Mouse (Mus musculus): ENCODE measurements around the gene Fbxw8. TPM values are rescaled to one million over a fixed set of nuclear protein-coding genes. Genes with fewer than 3 reads are reported as not detected.

Fbxw8 gene
- polyA plus RNA-seq, 1 experiment from 2014 or later, result 7.9 TPM

- no peak for ATAC-seq (ENCODE audit: low read depth)
- H3K4me1 ChIP-seq (ENCODE audit: control insufficient read depth, low read depth, low read length), result no peaks in the 10 kb centered on the region
- no peak overlapping the region for H3K27ac ChIP-seq (ENCODE audit: low read length)
- no peak overlapping the region for H3K4me2 ChIP-seq (ENCODE audit: low read depth, low read length)
- peaks cover 11% of the 10 kb centered on the region for H3K36me3 ChIP-seq (ENCODE audit: control insufficient read depth, insufficient read depth)
- no peak overlapping the region for H3K9ac ChIP-seq (ENCODE audit: low read depth, low read length)
- WGBS (ENCODE audit: insufficient replicate concordance), result 73% methylated on average over 6 of the region's 6 CpGs
- H3K27me3 ChIP-seq (ENCODE audit: control insufficient read depth, insufficient read depth, low read depth, low read length), result no peaks in the 10 kb centered on the region
- H3K9me3 ChIP-seq (replicated peaks; ENCODE audit: control insufficient read depth, low read length), result no peaks in the 10 kb centered on the region
- no peak overlapping the region for H3K4me3 ChIP-seq (ENCODE audit: low read depth, low read length)
Measured at GRCm38 (mm10) chr5:118079354-118079753, 75.9 kb downstream of the Fbxw8 start.

DNA sequence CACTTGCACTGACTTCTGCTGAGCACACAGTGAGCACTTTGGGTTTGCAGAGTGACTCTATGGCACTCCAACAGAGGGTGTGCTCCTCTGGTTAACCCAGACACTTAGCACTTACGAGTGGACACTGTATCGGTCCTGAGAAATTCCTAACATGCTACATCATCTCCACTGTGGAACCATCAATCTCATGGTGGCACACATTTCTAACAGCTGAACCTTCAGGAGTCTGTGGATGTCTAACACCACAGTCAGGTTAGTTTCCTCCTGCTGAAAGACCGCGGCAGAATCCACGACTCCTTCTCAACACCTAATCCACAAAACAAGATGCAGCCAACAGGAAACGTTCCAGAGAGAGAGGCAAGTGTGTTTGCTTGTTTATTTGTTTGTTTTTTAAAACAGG, 76.7 kb downstream of the Fbxw8 start:
- 80% methylated on average over 6 of the region's 6 CpGs for WGBS (ENCODE audit: insufficient replicate concordance)
- H3K4me3 ChIP-seq (ENCODE audit: low read depth, low read length), result no peak overlapping the region

DNA sequence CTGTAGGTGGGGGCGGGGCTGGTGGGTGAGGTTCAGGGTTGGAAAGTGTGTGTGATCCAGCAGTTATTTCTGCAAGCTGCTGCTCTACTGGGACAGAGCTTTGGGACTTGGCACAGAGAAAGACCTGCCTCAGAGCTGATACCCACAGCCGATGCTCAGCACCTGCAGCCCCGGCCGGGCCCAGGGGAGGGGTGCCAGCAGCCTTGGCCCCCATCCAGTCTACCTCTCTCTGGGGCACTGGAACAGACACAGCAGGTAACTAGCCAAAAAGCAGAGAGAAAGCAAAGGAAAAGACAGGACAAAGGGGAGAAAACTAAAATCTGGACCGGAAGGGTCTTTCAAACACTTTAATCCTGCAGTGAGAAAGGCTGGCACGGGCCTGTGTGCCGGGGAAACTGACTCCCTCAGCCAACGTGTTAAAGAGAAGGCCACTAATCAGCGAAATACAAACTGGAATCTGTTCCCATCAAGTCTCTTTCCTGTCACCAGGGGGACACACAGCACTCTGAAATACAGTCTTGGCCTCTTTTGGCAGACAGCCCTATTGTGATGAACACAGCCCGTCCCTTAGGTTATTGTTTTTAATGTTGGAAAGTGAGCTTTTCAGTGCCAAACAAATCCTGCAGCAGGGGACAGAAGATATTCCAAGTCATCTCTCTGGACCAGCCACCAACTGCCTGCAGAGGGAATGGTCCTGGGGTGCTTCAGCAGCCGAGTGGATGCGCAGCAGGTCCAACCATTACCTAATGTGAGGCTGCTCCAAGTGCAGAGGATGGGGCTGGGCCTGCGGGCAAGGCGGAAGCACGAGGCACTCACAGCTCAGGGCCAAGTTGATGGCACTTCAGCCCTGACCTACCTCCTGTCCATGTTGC, 78.3 kb downstream of the Fbxw8 start:
- H3K4me2 ChIP-seq (ENCODE audit: low read depth, low read length), result no peak overlapping the region
- H3K4me3 ChIP-seq (ENCODE audit: low read depth, low read length), result no peak overlapping the region
- ATAC-seq (ENCODE audit: low read depth), result no peak
- no peak overlapping the region for H3K27ac ChIP-seq (ENCODE audit: low read length)
- no peaks in the 10 kb centered on the region for H3K27me3 ChIP-seq (ENCODE audit: control insufficient read depth, insufficient read depth, low read depth, low read length)
- no peaks in the 10 kb centered on the region for H3K9me3 ChIP-seq (replicated peaks; ENCODE audit: control insufficient read depth, low read length)
- H3K4me1 ChIP-seq (ENCODE audit: control insufficient read depth, low read depth, low read length), result no peaks in the 10 kb centered on the region
- H3K36me3 ChIP-seq (ENCODE audit: control insufficient read depth, insufficient read depth), result peaks cover 11% of the 10 kb centered on the region
- H3K9ac ChIP-seq (ENCODE audit: low read depth, low read length), result no peak overlapping the region
- 77% methylated on average over 15 of the region's 15 CpGs for whole genome bisulfite sequencing (ENCODE audit: insufficient replicate concordance)

More for the DNA sequence above, 76.7 kb downstream of the Fbxw8 start:
- Histone ChIP-seq H3K27ac (ENCODE audit: low read length) (no peak overlapping the region), H3K9ac (ENCODE audit: low read depth, low read length) (no peak overlapping the region), H3K36me3 (ENCODE audit: control insufficient read depth, insufficient read depth) (peaks cover 11% of the 10 kb centered on the region), H3K27me3 (ENCODE audit: control insufficient read depth, insufficient read depth, low read depth, low read length) (no peaks in the 10 kb centered on the region), H3K9me3 (replicated peaks; ENCODE audit: control insufficient read depth, low read length) (no peaks in the 10 kb centered on the region), H3K4me1 (ENCODE audit: control insufficient read depth, low read depth, low read length) (no peaks in the 10 kb centered on the region), H3K4me2 (ENCODE audit: low read depth, low read length) (no peak overlapping the region)
- ATAC-seq (ENCODE audit: low read depth), result no peak

DNA sequence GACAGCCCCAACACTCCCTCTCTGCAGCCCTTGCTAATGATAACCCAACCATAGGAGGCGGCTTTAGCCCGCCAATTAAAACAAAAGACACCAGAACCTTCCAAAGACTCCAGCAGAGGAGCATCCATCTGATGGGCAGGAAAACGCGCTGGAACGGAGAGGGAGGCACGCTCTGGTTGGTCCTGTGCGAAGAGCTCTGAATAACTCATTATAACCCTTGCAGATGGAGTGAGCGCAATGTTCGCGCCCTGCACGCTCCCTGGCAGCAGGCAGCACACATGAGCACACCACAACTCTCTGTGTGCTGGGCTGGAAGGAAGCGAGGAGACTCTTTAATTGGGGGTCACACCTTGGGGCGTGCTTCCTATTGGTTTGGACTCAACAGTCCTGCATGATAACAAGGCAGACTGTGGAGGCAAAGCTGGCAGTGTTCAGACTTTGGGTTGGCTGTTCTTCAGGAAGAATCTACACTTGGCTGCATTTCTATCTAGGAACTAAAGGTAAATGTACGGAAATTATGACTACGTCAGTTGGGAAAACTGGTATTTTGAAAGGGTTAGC, 82.0 kb downstream of the Fbxw8 start:
- H3K27me3 ChIP-seq (ENCODE audit: control insufficient read depth, insufficient read depth, low read depth, low read length), result no peaks in the 10 kb centered on the region
- H3K36me3 ChIP-seq (ENCODE audit: control insufficient read depth, insufficient read depth), result peaks cover 11% of the 10 kb centered on the region
- H3K4me2 ChIP-seq (ENCODE audit: low read depth, low read length), result no peak overlapping the region
- ATAC-seq (ENCODE audit: low read depth), result no peak
- H3K9ac ChIP-seq (ENCODE audit: low read depth, low read length), result no peak overlapping the region
- H3K27ac ChIP-seq (ENCODE audit: low read length), result no peak overlapping the region
- H3K4me3 ChIP-seq (ENCODE audit: low read depth, low read length), result no peak overlapping the region
- 80% methylated on average over 15 of the region's 15 CpGs for WGBS (ENCODE audit: insufficient replicate concordance)
- no peaks in the 10 kb centered on the region for H3K4me1 ChIP-seq (ENCODE audit: control insufficient read depth, low read depth, low read length)
- H3K9me3 ChIP-seq (replicated peaks; ENCODE audit: control insufficient read depth, low read length), result no peaks in the 10 kb centered on the region

- H3K4me1 ChIP-seq (ENCODE audit: control insufficient read depth, low read depth, low read length), result no peaks in the 10 kb centered on the region
- H3K9ac ChIP-seq (ENCODE audit: low read depth, low read length), result no peak overlapping the region
- H3K27me3 ChIP-seq (ENCODE audit: control insufficient read depth, insufficient read depth, low read depth, low read length), result no peaks in the 10 kb centered on the region
- no peaks in the 10 kb centered on the region for H3K9me3 ChIP-seq (replicated peaks; ENCODE audit: control insufficient read depth, low read length)
- no peak overlapping the region for H3K4me2 ChIP-seq (ENCODE audit: low read depth, low read length)
- H3K4me3 ChIP-seq (ENCODE audit: low read depth, low read length), result no peak overlapping the region
- peaks cover 5% of the 10 kb centered on the region for H3K36me3 ChIP-seq (ENCODE audit: control insufficient read depth, insufficient read depth)
- peak; percentile 40; the same call in 1 of the 2 replicates for ATAC-seq (ENCODE audit: low read depth)
- WGBS (ENCODE audit: insufficient replicate concordance), result 77% methylated on average over 5 of the region's 5 CpGs
- H3K27ac ChIP-seq (ENCODE audit: low read length), result no peak overlapping the region
Measured at GRCm38 (mm10) chr5:118071766-118072165, 83.5 kb downstream of the Fbxw8 start.

DNA sequence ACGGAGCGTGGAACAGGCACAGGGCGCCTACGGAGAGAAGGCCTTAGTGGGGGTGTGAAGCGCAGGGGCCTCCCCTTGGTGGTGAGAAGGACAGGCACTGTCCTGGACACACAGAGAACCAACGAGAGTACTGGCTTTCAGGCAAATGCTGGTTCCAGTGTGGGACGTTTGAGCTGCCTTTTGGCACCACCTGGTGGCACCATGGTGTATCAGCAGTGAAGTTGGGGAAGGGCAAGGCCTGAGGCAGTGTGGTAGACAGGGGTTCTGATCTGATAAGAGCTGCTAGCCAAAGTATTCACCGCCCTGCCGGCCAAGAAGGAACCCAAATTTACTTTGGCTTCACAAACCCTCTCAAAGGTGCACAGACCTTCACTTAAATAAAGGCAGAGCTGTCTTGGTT, 85.9 kb downstream of the Fbxw8 start:
- no peak overlapping the region for H3K4me2 ChIP-seq (ENCODE audit: low read depth, low read length)
- no peak overlapping the region for H3K4me3 ChIP-seq (ENCODE audit: low read depth, low read length)
- H3K9me3 ChIP-seq (replicated peaks; ENCODE audit: control insufficient read depth, low read length), result no peaks in the 10 kb centered on the region
- no peak overlapping the region for H3K9ac ChIP-seq (ENCODE audit: low read depth, low read length)
- peaks cover 4% of the 10 kb centered on the region; the same call in 1 of the 2 replicates for H3K36me3 ChIP-seq (ENCODE audit: control insufficient read depth, insufficient read depth)
- no peaks in the 10 kb centered on the region for H3K27me3 ChIP-seq (ENCODE audit: control insufficient read depth, insufficient read depth, low read depth, low read length)
- 36% methylated on average over 9 of the region's 9 CpGs for WGBS (ENCODE audit: insufficient replicate concordance)
- no peak overlapping the region for H3K27ac ChIP-seq (ENCODE audit: low read length)
- 0 out of 2 replicates have a peak, but pooled peaks have one; percentile 30 for ATAC-seq (ENCODE audit: low read depth)
- H3K4me1 ChIP-seq (ENCODE audit: control insufficient read depth, low read depth, low read length), result peaks cover under 1% of the 10 kb centered on the region; the same call in 1 of the 2 replicates

- Histone ChIP-seq H3K9ac (ENCODE audit: low read depth, low read length) (no peak overlapping the region), H3K27me3 (ENCODE audit: control insufficient read depth, insufficient read depth, low read depth, low read length) (no peaks in the 10 kb centered on the region), H3K4me1 (ENCODE audit: control insufficient read depth, low read depth, low read length) (peaks cover 2% of the 10 kb centered on the region; the same call in 1 of the 2 replicates), H3K9me3 (replicated peaks; ENCODE audit: control insufficient read depth, low read length) (no peaks in the 10 kb centered on the region), H3K4me2 (ENCODE audit: low read depth, low read length) (no peak overlapping the region), H3K36me3 (ENCODE audit: control insufficient read depth, insufficient read depth) (peaks cover 4% of the 10 kb centered on the region; the same call in 1 of the 2 replicates), H3K4me3 (ENCODE audit: low read depth, low read length) (no peak overlapping the region), H3K27ac (ENCODE audit: low read length) (no peak overlapping the region)
- WGBS (ENCODE audit: insufficient replicate concordance), result 70% methylated on average over 9 of the region's 9 CpGs
- ATAC-seq (ENCODE audit: low read depth), result no peak
Measured at GRCm38 (mm10) chr5:118067984-118068494, 87.2 kb downstream of the Fbxw8 start.

GRCm38 (mm10) chr5:118067572-118067971, 87.7 kb downstream of the Fbxw8 start:
- Histone ChIP-seq H3K9ac (ENCODE audit: low read depth, low read length) (no peak overlapping the region), H3K27me3 (ENCODE audit: control insufficient read depth, insufficient read depth, low read depth, low read length) (no peaks in the 10 kb centered on the region), H3K9me3 (replicated peaks; ENCODE audit: control insufficient read depth, low read length) (no peaks in the 10 kb centered on the region), H3K27ac (ENCODE audit: low read length) (no peak overlapping the region), H3K4me3 (ENCODE audit: low read depth, low read length) (no peak overlapping the region), H3K4me2 (ENCODE audit: low read depth, low read length) (no peak overlapping the region), H3K4me1 (ENCODE audit: control insufficient read depth, low read depth, low read length) (peaks cover 2% of the 10 kb centered on the region; the same call in 1 of the 2 replicates), H3K36me3 (ENCODE audit: control insufficient read depth, insufficient read depth) (peaks cover 4% of the 10 kb centered on the region; the same call in 1 of the 2 replicates)
- no peak for ATAC-seq (ENCODE audit: low read depth)
- WGBS (ENCODE audit: insufficient replicate concordance), result 61% methylated on average over 4 of the region's 4 CpGs

- Histone ChIP-seq H3K27ac (ENCODE audit: low read length) (no peak overlapping the region), H3K4me1 (ENCODE audit: control insufficient read depth, low read depth, low read length) (peaks cover 2% of the 10 kb centered on the region; the same call in 1 of the 2 replicates), H3K27me3 (ENCODE audit: control insufficient read depth, insufficient read depth, low read depth, low read length) (no peaks in the 10 kb centered on the region), H3K36me3 (ENCODE audit: control insufficient read depth, insufficient read depth) (peaks cover 4% of the 10 kb centered on the region; the same call in 1 of the 2 replicates), H3K4me2 (ENCODE audit: low read depth, low read length) (no peak overlapping the region), H3K9me3 (replicated peaks; ENCODE audit: control insufficient read depth, low read length) (no peaks in the 10 kb centered on the region), H3K9ac (ENCODE audit: low read depth, low read length) (no peak overlapping the region), H3K4me3 (ENCODE audit: low read depth, low read length) (no peak overlapping the region)
- ATAC-seq (ENCODE audit: low read depth), result no peak
- WGBS (ENCODE audit: insufficient replicate concordance), result 55% methylated on average over 5 of the region's 5 CpGs
Measured at GRCm38 (mm10) chr5:118066828-118067227, 88.4 kb downstream of the Fbxw8 start.
